Mouse (Mus musculus): ENCODE data around the gene Amt.

Gene Amt

DNA sequence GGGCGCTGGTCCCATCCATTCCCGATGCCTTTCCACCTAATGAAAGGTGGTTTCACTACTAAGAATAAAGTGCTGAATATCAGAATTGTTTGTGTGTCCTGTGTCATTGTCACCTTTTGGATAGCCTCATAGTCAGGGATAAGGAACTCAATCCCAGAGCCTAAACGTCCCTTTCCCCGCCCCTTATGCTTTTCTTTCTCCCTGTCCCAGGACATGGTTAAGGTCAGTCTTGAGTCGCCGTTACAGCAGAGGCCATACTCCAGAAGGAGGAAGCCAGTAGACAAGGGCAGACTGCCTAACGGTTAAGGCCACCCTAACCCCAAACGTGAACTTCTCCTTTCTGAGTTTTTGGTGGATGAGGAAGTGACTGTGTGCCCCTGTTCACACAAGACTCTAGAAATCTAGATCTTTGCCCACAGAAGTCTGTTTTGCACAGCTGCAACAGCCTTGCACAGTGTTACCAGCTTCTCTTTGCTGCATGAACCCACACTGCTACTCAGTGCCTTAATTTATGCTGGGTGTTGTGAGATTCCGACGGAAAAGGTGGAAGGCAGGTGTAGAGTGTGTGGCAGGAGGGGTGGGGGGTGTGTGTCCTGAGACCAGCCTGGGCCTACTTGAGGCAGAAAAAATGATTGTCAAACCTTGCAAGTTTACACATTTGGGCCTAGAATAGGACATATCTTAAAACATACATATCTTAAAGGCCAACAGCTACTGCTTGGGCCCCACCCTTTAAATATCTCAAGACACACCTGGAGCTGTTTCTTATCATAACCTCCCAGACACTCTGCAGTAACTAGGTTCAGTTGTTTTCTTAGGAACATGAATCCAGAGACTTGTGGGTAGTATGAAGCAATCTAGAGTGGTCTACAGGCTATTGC is 43.8 kb downstream of the Amt start:
- DNase-seq, result peak; percentile 18

GRCm38 (mm10) chr9:108341139-108341475 is 44.5 kb downstream of the Amt start:
- DNase-seq, result no peak

DNA sequence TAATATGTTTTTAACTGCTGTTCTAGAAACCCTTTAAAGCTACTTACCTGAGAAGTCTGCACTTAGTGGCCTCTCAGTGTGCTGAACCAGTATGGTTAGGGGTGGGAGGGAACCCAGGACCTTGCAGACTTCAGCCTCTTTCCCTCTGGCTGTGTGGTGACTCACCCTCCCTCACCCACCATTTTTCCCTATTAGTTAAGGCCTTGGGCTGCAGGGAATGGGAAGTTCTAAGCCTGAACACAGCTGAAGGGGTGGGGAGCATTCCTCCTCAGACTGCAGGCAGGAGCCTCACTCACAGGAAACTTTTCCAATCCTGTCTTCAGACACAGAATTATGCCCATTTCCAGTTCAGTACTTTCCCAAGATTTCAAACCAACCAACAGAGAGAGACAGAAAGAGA is 45.1 kb downstream of the Amt start:
- no peak for DNase-seq

DNA sequence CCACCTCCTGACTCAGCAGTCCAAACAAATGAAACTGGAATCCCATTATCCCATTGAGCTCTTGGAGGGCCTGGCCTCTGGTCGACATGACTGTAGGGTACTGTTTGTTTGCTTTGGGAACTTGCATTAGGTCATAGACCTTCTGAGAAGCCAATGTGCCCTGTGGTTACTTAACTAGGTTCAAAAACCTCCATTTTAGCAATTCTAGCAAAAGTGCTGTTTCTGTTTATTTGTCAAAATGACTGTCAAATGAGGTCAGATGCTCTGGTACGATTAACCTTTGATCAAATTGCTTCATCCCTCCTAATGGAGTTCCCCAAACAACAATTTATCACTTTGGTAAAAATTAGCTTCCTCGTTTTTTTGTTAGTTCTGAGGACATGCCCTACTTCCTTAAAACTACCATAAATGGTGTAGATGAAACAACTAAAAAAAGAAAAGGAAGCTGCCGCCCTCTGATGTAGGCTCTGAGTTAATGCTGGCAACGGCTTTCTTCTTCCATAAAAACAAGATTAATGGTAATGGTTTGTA is 45.7 kb downstream of the Amt start:
- peak; percentile 15 for DNase-seq

- no peak for DNase-seq
Observed at GRCm38 (mm10) chr9:108343331-108343730, 46.7 kb downstream of the Amt start.

GRCm38 (mm10) chr9:108343835-108344234 is 47.2 kb downstream of the Amt start:
- DNase-seq, result no peak

- no peak for DNase-seq
Observed at GRCm38 (mm10) chr9:108344471-108344870, 47.8 kb downstream of the Amt start.

GRCm38 (mm10) chr9:108347024-108347423 is 50.4 kb downstream of the Amt start:
- no peak for DNase-seq

GRCm38 (mm10) chr9:108347540-108348289 is 51.1 kb downstream of the Amt start, which contains the start of gene Usp4:
Usp4 (plus strand) TSS chr9:108347853.
- DNase-seq, result peak; percentile 90

DNA sequence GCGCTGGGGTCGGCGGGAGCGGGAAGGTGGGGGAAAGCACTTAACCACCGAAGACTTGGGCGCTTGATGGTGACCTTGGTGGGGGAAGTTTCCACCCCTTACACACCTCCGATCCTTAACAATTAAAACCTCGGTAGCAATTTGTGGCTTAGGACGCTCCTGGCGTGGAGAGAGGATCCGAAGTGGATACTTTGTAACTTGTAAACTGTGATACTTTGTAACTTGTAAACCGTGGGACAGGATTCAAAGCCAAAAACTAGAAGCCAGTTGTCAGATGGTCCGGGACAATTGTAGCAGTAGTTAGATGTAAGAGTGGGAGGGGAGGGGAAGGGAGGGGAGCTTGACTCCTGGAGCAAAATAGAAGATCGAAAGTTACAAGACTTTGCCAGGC is 51.6 kb downstream of the Amt start:
- no peak for DNase-seq

- no peak for DNase-seq
Observed at GRCm38 (mm10) chr9:108349727-108350126, 53.1 kb downstream of the Amt start.

Data from lung, postnatal 14 days (tissue).